ENCODE assay signal across 7 mouse cellular contexts in the genomic region with DNA sequence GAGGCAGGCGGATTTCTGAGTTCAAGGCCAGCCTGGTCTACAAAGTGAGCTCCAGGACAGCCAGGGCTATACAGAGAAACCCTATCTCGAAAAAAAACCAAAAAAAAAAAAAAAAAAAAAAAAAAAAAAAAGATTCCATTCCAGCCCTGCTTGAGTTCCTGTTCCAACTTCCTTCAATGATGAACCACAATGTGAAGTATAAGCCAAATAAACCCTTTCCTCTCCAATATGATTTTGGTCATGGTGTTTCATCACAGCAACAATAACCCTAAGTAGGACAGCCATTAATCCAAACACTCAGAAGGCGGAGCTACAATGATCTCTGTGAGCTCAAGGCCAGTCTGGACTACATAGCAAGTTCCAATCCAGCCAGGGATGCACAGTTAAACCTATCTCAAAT. TPM values are rescaled to one million over a fixed set of nuclear protein-coding genes. Genes with fewer than 3 reads are reported as not detected.
"Had no signal": no experiment of that assay in that cellular context is flagged by ENCODE, and none has a peak within 500 bp of the region (broad histone marks: within the 10 kb centered on the region; RNA-seq: fewer than 3 reads in every experiment).

No protein-coding gene starts in this region.

RNA-seq across cellular contexts. Expression of gene Prrt4, which starts 38.3 kb away (rescaled TPM):
- total RNA-seq: liver, adult 2 months; megakaryocyte progenitor cell, adult 5-6 weeks; megakaryocyte, adult 5-6 weeks; megakaryocyte-erythroid progenitor cell, adult 5-6 weeks; monocyte, adult 5-6 weeks had no signal
- polyA plus RNA-seq: liver, postnatal 0 days; macrophage had no signal
